Mouse (Mus musculus) brain, embryonic 14.5 days (tissue): ENCODE measurements at regions not wholly inside any gene's neighbourhood (a gene's known extent, or its start where the extent isn't known, plus 50 kb on each side); places are given as distances from the start of the nearest gene placed in this dataset.

Experiments
- DNase-seq: peaks from one replicate; pipeline ENCODE4 v3.0.0-alpha.2; 2011; ENCODE audit warnings: low read depth
- CTCF ChIP-seq: fragments of 200-500 bp; IDR thresholded peaks from 2 replicates; pipeline ENCODE4 v1.5.1; 2012; ENCODE audit warnings: inconsistent platforms, mild to moderate bottlenecking, moderate library complexity, borderline replicate concordance; ENCODE audit not compliant: insufficient read depth, insufficient read length; ENCODE audit errors: extremely low read depth
- POLR2A ChIP-seq: fragments of 200-500 bp; IDR thresholded peaks from 2 replicates; pipeline ENCODE4 v1.6.1; 2012; ENCODE audit warnings: mild to moderate bottlenecking, inconsistent platforms, borderline replicate concordance; ENCODE audit not compliant: poor library complexity, insufficient read depth, insufficient read length, severe bottlenecking; ENCODE audit errors: extremely low read depth

GRCm38 (mm10) chr12:106389214-106389613, 379.2 kb downstream of the Vrk1 start:
- TF ChIP-seq CTCF, result no peak
- TF ChIP-seq POLR2A, result no peak
- DNase-seq, result no peak

GRCm38 (mm10) chr12:106392316-106392715, 382.3 kb downstream of the Vrk1 start:
- TF ChIP-seq CTCF (no peak), POLR2A (no peak)
- no peak for DNase-seq

DNA sequence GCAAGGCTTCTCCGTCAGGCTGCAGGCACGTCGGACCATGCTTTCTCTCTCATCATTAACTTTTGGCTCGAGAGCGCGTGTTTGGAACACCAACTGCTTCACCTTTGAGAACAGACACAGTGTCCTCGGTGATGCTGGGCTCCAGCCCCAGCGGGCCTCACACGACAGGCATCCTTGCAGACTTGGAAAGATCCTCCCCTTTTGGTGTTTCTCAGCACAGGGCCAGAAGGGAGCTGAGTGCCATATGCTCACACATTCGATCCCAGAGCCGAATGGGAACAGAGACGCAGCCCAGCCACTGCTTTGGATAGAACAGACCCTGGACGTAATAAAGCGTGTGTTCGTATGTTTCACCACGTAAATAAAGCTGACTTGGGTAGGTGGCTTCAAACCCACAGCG, 389.1 kb downstream of the Vrk1 start:
- DNase-seq, result peak; percentile 68
- TF ChIP-seq CTCF, result no peak
- no peak for TF ChIP-seq POLR2A

- TF ChIP-seq CTCF (peak; percentile 15; the same call in 1 of the 2 replicates), POLR2A (no peak)
- DNase-seq, result no peak
These were observed 401.0 kb downstream of the Vrk1 start for GRCm38 (mm10) chr12:106411075-106411474.

- no peak for TF ChIP-seq POLR2A
- TF ChIP-seq CTCF, result no peak
- no peak for DNase-seq
These were observed 416.6 kb downstream of the Vrk1 start for GRCm38 (mm10) chr12:106426631-106427030.

DNA sequence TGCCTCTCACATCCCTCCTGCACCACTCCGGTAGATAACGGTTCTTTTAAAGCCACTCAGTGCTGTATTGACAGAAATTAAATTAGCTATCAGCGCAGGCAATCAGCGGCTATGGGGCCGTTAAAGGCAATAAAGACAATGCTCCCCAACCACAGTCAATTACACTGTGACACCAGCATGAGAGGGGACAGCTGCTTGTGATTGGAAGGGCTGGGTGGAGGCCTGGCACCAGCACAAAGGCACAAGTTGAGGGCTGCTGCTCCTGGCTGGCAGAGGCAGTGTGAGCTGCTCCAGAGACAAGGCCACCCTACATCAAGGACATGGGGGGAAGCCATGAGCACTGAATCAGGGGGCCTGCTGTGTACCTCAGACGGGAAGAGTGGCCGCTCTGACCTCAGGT, 420.0 kb downstream of the Vrk1 start:
- DNase-seq, result peak; percentile 73

DNA sequence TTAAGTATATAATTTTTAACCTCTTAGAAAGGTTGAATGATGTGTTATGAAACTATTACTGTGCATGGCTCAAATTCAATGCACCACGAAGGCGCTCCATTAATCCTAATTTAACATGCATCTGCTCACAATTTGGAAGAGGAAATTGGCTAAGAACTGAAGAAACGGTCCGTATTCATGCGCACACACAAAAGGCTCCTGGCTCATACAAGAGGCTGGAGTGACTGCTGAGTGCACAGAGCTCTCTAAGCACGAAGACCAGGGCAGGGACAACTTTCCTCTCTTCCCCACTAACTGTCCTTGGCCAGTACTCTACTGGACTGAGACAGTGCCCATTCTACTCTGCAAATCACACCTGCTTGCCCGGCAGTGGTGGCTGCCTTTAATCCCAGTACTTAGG, 435.1 kb downstream of the Vrk1 start:
- DNase-seq, result peak; percentile 91

More for the DNA sequence above, 420.0 kb downstream of the Vrk1 start:
- TF ChIP-seq CTCF (no peak), POLR2A (no peak)

GRCm38 (mm10) chr12:106445976-106446375, 435.9 kb downstream of the Vrk1 start:
- DNase-seq, result no peak
- TF ChIP-seq CTCF, result no peak
- TF ChIP-seq POLR2A, result no peak

More for the DNA sequence above, 435.1 kb downstream of the Vrk1 start:
- no peak for TF ChIP-seq CTCF
- no peak for TF ChIP-seq POLR2A

- DNase-seq, result peak; percentile 83
- TF ChIP-seq CTCF, result no peak
- no peak for TF ChIP-seq POLR2A
These were observed 437.0 kb downstream of the Vrk1 start for GRCm38 (mm10) chr12:106446876-106447532.

GRCm38 (mm10) chr12:106448551-106448950, 438.5 kb downstream of the Vrk1 start:
- DNase-seq, result no peak
- TF ChIP-seq POLR2A (no peak), CTCF (no peak)

DNA sequence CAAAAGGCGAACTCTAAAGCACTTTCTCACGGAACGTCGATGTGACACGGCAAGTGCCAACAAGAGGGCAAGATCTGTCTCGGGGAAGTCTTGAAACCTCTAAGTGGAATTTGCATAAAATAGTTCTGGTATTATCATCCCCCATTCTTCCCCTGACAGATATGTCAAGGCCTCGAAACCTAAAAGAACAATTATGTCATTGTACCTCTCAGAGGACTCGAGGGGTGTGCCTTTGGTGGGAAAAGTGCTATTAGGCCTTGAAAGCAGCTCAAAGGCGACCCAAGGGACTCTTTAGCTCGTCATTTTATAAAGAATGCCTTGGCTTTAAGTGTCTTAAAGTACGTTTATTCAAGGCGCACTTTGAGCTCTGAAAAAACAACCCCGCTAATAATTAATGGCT, 443.5 kb downstream of the Vrk1 start:
- DNase-seq, result peak; percentile 82
- TF ChIP-seq POLR2A (no peak), CTCF (no peak)

- no peak for DNase-seq
- no peak for TF ChIP-seq POLR2A
- TF ChIP-seq CTCF, result no peak
These were observed 448.2 kb downstream of the Vrk1 start for GRCm38 (mm10) chr12:106458215-106458614.

- TF ChIP-seq POLR2A, result no peak
- no peak for TF ChIP-seq CTCF
- no peak for DNase-seq
These were observed 450.6 kb downstream of the Vrk1 start for GRCm38 (mm10) chr12:106460650-106461049.

GRCm38 (mm10) chr12:106462281-106462680, 452.3 kb downstream of the Vrk1 start:
- TF ChIP-seq CTCF, result no peak
- no peak for TF ChIP-seq POLR2A
- DNase-seq, result peak; percentile 35
